ENCODE assay signal across 17 mouse cellular contexts in genomic region chr8:121030496-121031040, GRCm38 (mm10). TPM values are rescaled to one million over a fixed set of nuclear protein-coding genes. Genes with fewer than 3 reads are reported as not detected.
DNase-seq lines count a peak whose midpoint lies in the region; ATAC-seq and TF ChIP-seq lines count a peak whose summit lies in the region.
"Had no signal": no experiment of that assay in that cellular context is flagged by ENCODE, and none has a peak within 500 bp of the region (broad histone marks: within the 10 kb centered on the region; RNA-seq: fewer than 3 reads in every experiment).

No protein-coding gene starts in this region.

- no peak for TF ChIP-seq CTCF in thymus, adult 2 months (IDR thresholded peaks at IDR 0.05; ENCODE audit: borderline replicate concordance, control insufficient read depth, extremely low read depth, insufficient read depth, low read length, poor library complexity)

- H3K36me3 ChIP-seq in forebrain, embryonic 16.5 days (ENCODE audit: control insufficient read depth, insufficient read depth) = no peaks in the 10 kb centered on the region
- no peaks in the 10 kb centered on the region for H3K36me3 ChIP-seq in forebrain, embryonic 12.5 days (replicated peaks)
- no peaks in the 10 kb centered on the region for H3K36me3 ChIP-seq in thymus, adult 2 months (ENCODE audit: control insufficient read depth, insufficient read depth, low read length)
- no peaks in the 10 kb centered on the region for H3K36me3 ChIP-seq in neural tube, embryonic 15.5 days
- H3K36me3 ChIP-seq: hindbrain, embryonic 15.5 days; limb, embryonic 13.5 days had no signal

- no peak for TF ChIP-seq POLR2A in thymus, adult 2 months (IDR thresholded peaks at IDR 0.05; ENCODE audit: control insufficient read depth, extremely low read depth, insufficient read depth, low read length, poor library complexity)

- H3K4me3 ChIP-seq in forebrain, embryonic 16.5 days (replicated peaks; ENCODE audit: low read length) = no peak overlapping the region
- no peak overlapping the region for H3K4me3 ChIP-seq in forebrain, embryonic 12.5 days (replicated peaks)
- peak overlapping the region; percentile 26; the same call in 1 of the 2 replicates for H3K4me3 ChIP-seq in thymus, adult 2 months (ENCODE audit: control insufficient read depth, insufficient read depth, low read length)
- H3K4me3 ChIP-seq in neural tube, embryonic 15.5 days (replicated peaks) = no peak overlapping the region
- H3K4me3 ChIP-seq: hindbrain, embryonic 15.5 days; limb, embryonic 13.5 days; myocyte had no signal

- H3K4me2 ChIP-seq in forebrain, embryonic 16.5 days (ENCODE audit: low read length) = no peak overlapping the region
- no peak overlapping the region for H3K4me2 ChIP-seq in forebrain, embryonic 12.5 days
- no peak overlapping the region for H3K4me2 ChIP-seq in neural tube, embryonic 15.5 days
- H3K4me2 ChIP-seq: hindbrain, embryonic 15.5 days; limb, embryonic 13.5 days had no signal

- intact Hi-C loops in left cerebral cortex, postnatal 4 days (cut with DNase I) = no loop called here

- WGBS in forebrain, embryonic 16.5 days = 66% methylated on average over 10 of the region's 10 CpGs
- WGBS in forebrain, embryonic 12.5 days = 78% methylated on average over 10 of the region's 10 CpGs
- 20% methylated on average over 10 of the region's 10 CpGs for WGBS in thymus, adult 2 months
- WGBS in neural tube, embryonic 15.5 days = 72% methylated on average over 10 of the region's 10 CpGs

- H3K9ac ChIP-seq in forebrain, embryonic 16.5 days (replicated peaks; ENCODE audit: low read depth, low read length) = no peak overlapping the region
- H3K9ac ChIP-seq in forebrain, embryonic 12.5 days = no peak overlapping the region
- no peak overlapping the region for H3K9ac ChIP-seq in neural tube, embryonic 15.5 days (replicated peaks)
- H3K9ac ChIP-seq: hindbrain, embryonic 15.5 days; limb, embryonic 13.5 days had no signal

- no peaks in the 10 kb centered on the region for H3K9me3 ChIP-seq in forebrain, embryonic 16.5 days (ENCODE audit: control insufficient read depth, low read length)
- no peaks in the 10 kb centered on the region for H3K9me3 ChIP-seq in forebrain, embryonic 12.5 days
- H3K9me3 ChIP-seq in neural tube, embryonic 15.5 days (replicated peaks) = no peaks in the 10 kb centered on the region
- H3K9me3 ChIP-seq: hindbrain, embryonic 15.5 days; limb, embryonic 13.5 days had no signal

- H3K4me1 ChIP-seq in forebrain, embryonic 16.5 days (replicated peaks; ENCODE audit: control insufficient read depth, insufficient read depth, low read length) = peaks cover 3% of the 10 kb centered on the region; the same call in 1 of the 2 replicates
- H3K4me1 ChIP-seq in forebrain, embryonic 12.5 days = no peaks in the 10 kb centered on the region
- peaks cover 38% of the 10 kb centered on the region for H3K4me1 ChIP-seq in thymus, adult 2 months (replicated peaks; ENCODE audit: control insufficient read depth, insufficient read depth, low read length)
- peaks cover 9% of the 10 kb centered on the region for H3K4me1 ChIP-seq in neural tube, embryonic 15.5 days

- no peaks in the 10 kb centered on the region for H3K27me3 ChIP-seq in forebrain, embryonic 16.5 days (replicated peaks; ENCODE audit: control insufficient read depth, insufficient read depth, low read length)
- peaks cover 21% of the 10 kb centered on the region; the same call in 1 of the 2 replicates for H3K27me3 ChIP-seq in forebrain, embryonic 12.5 days
- no peaks in the 10 kb centered on the region for H3K27me3 ChIP-seq in thymus, adult 2 months (ENCODE audit: control insufficient read depth, insufficient read depth, low read length)
- H3K27me3 ChIP-seq in neural tube, embryonic 15.5 days (replicated peaks) = peaks cover 2% of the 10 kb centered on the region; the same call in 1 of the 2 replicates
- H3K27me3 ChIP-seq: hindbrain, embryonic 15.5 days had no signal

- DNase-seq in left cerebral cortex, postnatal 4 days = peak; percentile 46
- no peak for DNase-seq in left cerebral cortex, adult 9 months (ENCODE audit: low spot score in 2 of 2)
- DNase-seq in thymus, adult 2 months = peak; percentile 49
- DNase-seq in thymus, postnatal 10 days (ENCODE audit: low spot score in 2 of 2) = no peak
- DNase-seq: adrenal gland, postnatal 14 days; embryo, embryonic 11 days; kidney, adult 8-10 months had no signal

- ATAC-seq in forebrain, embryonic 16.5 days = peak; percentile 55; the same call in 1 of the 2 replicates
- no peak for ATAC-seq in forebrain, embryonic 12.5 days (ENCODE audit: low FRiP score)
- no peak for ATAC-seq in megakaryocyte, adult 5-6 weeks (ENCODE audit: poor library complexity, severe bottlenecking)
- ATAC-seq in neural tube, embryonic 15.5 days (ENCODE audit: low FRiP score) = no peak

- H3K27ac ChIP-seq in forebrain, embryonic 16.5 days (ENCODE audit: low read length) = no peak overlapping the region
- no peak overlapping the region for H3K27ac ChIP-seq in forebrain, embryonic 12.5 days
- peak overlapping the region; percentile 66 for H3K27ac ChIP-seq in thymus, adult 2 months (ENCODE audit: control insufficient read depth, insufficient read depth, low read length)
- H3K27ac ChIP-seq in neural tube, embryonic 15.5 days (replicated peaks) = no peak overlapping the region
- H3K27ac ChIP-seq: hindbrain, embryonic 15.5 days; limb, embryonic 13.5 days; stomach, postnatal 0 days had no signal

RNA-seq across cellular contexts. Expression of gene Foxf1, which starts 53.6 kb away (rescaled TPM):
- 0.91 and 1.1 TPM in 2 replicates for polyA plus RNA-seq in forebrain, embryonic 16.5 days (2015; fragmentation: Nextera tagmentation; extraction: Ambion mirVana)
- polyA plus RNA-seq in forebrain, embryonic 12.5 days (2016; fragmentation: Nextera tagmentation; extraction: Ambion mirVana) = 0.08 and 1.0 TPM in 2 replicates
- 1 to 10 TPM; 1.7 TPM for total RNA-seq in left cerebral cortex, postnatal 4 days (2021)
- 0.94 and 1.3 TPM in 2 replicates for polyA plus RNA-seq in thymus, adult 2 months (2012; rRNA removed)
- not detected in 2 replicates for total RNA-seq in megakaryocyte, adult 5-6 weeks (2015)
- total RNA-seq in megakaryocyte, adult 5-6 weeks (2017) = not detected in 2 replicates
- polyA plus RNA-seq in neural tube, embryonic 15.5 days (2015; fragmentation: Nextera tagmentation; extraction: Ambion mirVana) = 1.6 and 15.7 TPM in 2 replicates
- total RNA-seq: granulocyte monocyte progenitor cell, adult 5-6 weeks; megakaryocyte progenitor cell, adult 5-6 weeks had no signal
- polyA plus RNA-seq: myocyte had no signal

Comparison
In these comparisons a context has a peak if more than half of its experiments do, and no peak if none do; other contexts are left out.
1. DNase-seq: peak in left cerebral cortex, postnatal 4 days (single experiment) and thymus, adult 2 months (single experiment); none in left cerebral cortex, adult 9 months (0 of 2) and thymus, postnatal 10 days (0 of 2).